Mouse (Mus musculus) ES-E14 (cell line): ENCODE results near the gene Ccnl1.

Source experiments
- CHD2 ChIP-seq: IDR thresholded peaks from 2 replicates; pipeline ENCODE4 v1.6.1; 2014; ENCODE audit warnings: mild to moderate bottlenecking, low read depth, low read length, inconsistent platforms
- ZC3H11A ChIP-seq: IDR thresholded peaks from 2 replicates; pipeline ENCODE4 v1.6.1; 2012; ENCODE audit warnings: low read depth, mild to moderate bottlenecking, inconsistent platforms, low read length, borderline replicate concordance

GRCm38 (mm10) chr3:65941052-65941451 is 17.0 kb downstream of the Ccnl1 start:
- TF ChIP-seq ZC3H11A = no peak
- TF ChIP-seq CHD2 = no peak
